Mouse (Mus musculus): ENCODE data around the gene Cpne5.
"Not testable (repeated sequence)": the region's sequence is repeated elsewhere in the genome, so short reads cannot be mapped to it uniquely, and the experiment has no call there.

Gene Cpne5

DNA sequence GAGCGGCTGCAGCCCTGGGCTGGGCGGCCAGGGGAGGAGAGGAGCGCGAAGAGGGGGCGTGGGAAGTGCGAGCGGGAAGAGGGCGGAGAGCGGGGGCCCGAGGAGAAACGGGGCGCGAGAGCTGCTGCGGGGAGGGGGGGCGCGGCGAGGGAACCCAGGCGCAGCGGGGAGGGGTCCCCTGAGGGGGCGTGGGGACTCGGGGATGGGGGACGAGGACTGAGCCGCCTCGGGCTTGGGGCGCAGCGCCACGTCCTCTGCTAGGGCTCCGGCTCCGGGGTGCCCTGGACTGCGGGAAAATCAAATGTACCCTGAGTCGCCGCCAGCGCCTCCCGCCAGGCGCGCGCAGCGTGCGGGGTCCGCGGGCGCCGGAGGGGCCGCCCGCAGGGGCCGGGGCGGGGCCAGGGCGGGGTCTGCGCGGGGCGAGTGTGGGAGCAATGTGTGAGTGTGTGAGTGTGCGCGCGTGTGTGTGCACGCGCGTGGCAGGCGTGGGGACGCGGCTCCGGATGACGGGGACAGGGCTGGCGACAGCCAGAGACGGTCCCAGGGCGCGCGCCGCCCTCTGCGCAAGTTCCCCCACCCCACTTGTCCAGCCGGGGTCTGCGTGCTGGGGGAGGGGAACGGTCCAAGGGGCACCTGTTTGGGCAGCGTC is at the start of gene Cpne5:
Cpne5 (minus strand) TSS at position 396 of the 649 bp plus-strand sequence.
- DNase-seq: peak; percentile 12

- DNase-seq: no peak
Observed at GRCm38 (mm10) chr17:29282216-29282952, 44.4 kb upstream of the Cpne5 start.

GRCm38 (mm10) chr17:29281541-29281940 is 43.6 kb upstream of the Cpne5 start:
- DNase-seq: no peak

GRCm38 (mm10) chr17:29280422-29280821 is 42.5 kb upstream of the Cpne5 start:
- peak; percentile 86 for DNase-seq

- no peak for DNase-seq
Observed at GRCm38 (mm10) chr17:29273889-29274288, 35.9 kb upstream of the Cpne5 start.

DNA sequence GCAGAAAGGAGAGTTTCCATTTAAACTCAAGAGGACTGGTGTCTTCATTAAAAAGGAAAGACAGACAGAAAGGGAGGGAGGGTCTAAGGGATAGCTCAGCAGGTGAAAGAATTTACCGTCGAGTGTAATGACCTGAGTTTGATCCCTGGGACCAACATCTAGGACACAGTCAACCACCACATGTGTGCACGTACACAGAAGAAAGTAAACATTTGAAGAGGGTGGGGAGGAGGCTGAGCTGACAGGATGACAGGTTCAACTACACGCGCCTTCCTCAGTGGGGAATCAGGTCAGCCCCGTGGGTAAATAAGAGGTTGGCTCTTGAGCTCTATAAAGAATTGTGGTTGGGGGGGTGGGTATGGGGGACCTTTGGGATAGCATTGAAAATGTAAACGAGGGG is 35.2 kb upstream of the Cpne5 start:
- no peak for DNase-seq

DNA sequence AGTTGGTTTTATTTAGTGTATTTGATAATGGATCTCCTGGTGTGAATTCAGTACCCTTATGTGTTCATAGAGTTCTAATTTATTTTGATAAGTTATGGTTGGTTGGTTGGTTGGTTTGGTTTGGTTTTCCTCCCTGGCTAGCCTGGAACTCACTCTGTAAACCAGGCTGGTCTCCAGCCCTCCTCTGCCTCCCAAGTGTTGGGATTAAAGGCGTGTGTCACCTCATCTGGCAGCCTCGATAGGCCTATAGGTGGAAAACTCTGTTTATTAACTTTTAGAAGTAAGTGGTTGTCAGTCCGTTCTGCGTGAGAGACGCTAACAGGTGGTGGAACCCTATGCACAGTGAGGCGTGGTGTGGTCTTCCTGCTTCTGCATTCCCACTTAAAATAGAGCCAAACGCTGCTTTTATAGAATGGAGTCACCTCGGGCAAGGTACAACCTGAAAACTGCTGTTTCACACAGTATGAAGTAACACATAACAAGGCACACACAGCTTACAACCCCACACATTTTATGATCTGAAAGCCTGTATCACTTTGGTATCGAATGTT is 32.3 kb upstream of the Cpne5 start:
- DNase-seq: no peak

DNA sequence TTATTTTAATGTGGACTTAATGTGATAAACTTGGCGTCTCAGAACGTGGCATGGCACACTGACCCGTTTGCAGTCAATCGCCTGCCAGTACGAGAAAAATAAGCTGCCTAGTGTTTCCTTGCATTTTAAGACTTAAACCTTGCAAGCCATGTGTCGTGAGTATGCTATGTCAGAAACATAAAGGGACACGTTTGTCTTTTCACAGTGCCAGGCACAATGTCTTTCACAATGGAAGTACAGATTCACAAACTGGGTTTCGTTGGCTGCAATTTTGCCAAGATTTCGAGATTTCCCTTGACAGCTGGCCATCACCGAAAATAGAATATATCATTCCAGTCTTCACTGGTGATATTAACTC is 31.4 kb upstream of the Cpne5 start:
- DNase-seq: no peak

DNA sequence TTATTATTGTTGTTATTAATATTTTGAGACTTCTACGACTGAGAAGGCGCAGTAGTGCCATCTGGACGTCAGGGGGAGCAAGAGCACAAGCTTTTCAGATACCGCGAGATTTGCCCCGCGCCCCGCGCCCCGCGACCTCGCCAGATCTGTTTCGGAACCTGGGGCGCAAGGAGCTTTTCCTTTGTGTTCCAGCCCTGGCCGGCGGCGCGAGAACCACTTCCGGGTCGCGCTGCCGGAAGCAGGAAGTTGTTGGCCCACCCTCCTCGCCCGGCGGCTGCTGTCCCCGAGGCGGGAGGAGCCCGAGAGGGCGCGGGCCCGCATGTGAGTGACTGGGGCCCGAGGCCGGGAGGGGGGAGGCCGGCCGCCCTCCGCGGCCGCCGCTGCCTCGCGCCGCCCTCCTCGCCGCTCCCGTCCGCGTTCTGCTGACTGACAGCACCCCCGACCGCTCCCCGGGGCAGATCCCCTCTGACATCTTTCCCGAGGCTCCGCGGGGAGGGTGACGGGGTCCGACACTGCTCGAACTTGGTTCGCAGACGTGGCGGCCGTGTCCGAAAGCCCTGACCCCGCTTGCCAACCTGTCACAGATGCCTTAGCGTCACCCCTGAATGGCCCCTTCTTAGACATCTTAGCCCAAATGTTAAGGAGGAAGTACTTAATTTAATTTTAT is 30.8 kb upstream of the Cpne5 start, which contains the start of gene BC004004:
BC004004 (plus strand) TSS at position 107 of the 667 bp plus-strand sequence.
- peak; percentile 96 for DNase-seq

- no peak for DNase-seq
Observed at GRCm38 (mm10) chr17:29267931-29268681, 30.1 kb upstream of the Cpne5 start.

GRCm38 (mm10) chr17:29267040-29267439 is 29.1 kb upstream of the Cpne5 start:
- not testable (repeated sequence) for DNase-seq

DNA sequence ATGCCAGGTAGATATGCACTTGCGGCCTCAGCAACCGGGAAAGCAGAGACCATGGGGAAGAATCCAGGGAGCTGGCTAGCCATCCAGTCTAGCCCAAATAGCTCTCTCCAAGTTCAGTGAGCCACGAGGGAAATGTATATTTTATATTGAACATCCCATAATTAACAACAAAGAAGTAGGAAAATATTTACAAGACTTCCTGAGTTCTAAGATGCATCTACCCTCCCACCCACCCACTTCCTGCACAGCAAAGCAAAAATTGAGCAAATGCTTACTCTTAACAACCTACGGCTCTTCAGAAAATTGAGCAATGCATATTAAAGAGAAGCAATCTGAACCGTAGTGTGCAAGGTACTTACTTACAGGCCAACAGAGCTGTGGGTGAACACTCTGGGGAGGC is 26.8 kb upstream of the Cpne5 start:
- no peak for DNase-seq

GRCm38 (mm10) chr17:29263840-29264633 is 26.1 kb upstream of the Cpne5 start, which contains the start of gene Ppil1:
Ppil1 (minus strand) TSS chr17:29264186.
- DNase-seq: peak; percentile 87

- DNase-seq: no peak
Observed at GRCm38 (mm10) chr17:29263417-29263816, 25.4 kb upstream of the Cpne5 start.

DNA sequence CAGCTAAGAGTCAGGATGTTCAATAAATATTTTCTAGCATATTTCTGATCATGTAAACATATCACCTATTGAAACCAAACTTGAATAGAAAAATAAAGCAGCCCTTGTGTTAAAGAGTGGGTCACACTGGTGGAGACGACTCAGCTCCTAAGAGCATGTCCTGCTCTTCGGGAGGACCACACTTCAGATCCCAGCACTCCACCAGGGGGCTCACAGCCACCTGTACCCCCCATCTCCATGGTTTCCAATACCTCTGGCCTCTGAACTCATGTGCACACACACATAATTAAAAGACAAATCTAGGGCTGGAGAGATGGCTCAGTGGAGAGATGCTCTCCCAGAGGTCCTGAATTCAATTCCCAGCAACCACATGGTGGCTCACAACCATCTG is 24.3 kb upstream of the Cpne5 start:
- DNase-seq: no peak

GRCm38 (mm10) chr17:29261603-29262258 is 23.8 kb upstream of the Cpne5 start:
- DNase-seq: no peak

- no peak for DNase-seq
Observed at GRCm38 (mm10) chr17:29260501-29260900, 22.5 kb upstream of the Cpne5 start.

GRCm38 (mm10) chr17:29259489-29259888 is 21.5 kb upstream of the Cpne5 start:
- DNase-seq: peak; percentile 85

GRCm38 (mm10) chr17:29258921-29259320 is 21.0 kb upstream of the Cpne5 start:
- no peak for DNase-seq

DNA sequence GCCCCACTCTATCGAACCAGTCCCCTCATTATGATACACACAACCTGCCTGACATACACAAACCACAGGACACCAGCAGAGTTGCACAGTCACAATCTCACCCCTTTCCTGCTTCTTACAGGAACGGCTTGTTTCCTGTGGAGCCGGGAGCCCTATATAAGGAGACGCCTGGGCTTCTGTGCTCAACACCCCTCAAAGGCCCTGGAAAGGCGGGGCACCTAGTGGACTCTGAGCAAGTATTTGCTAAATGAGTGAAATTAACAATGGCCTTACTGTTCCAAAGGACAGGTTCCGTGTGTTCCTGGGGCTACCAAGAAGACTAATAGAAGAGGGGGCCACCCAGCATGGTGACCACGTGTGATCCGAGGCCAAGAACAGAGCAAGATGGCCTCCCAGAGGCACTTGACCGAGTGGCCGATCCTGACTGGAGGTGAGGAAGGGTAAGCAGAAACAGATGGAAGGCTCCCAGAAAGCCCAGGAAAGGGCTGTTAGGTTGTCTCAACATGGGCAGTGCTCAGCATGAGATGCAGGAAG is 20.1 kb upstream of the Cpne5 start:
- DNase-seq: no peak

DNA sequence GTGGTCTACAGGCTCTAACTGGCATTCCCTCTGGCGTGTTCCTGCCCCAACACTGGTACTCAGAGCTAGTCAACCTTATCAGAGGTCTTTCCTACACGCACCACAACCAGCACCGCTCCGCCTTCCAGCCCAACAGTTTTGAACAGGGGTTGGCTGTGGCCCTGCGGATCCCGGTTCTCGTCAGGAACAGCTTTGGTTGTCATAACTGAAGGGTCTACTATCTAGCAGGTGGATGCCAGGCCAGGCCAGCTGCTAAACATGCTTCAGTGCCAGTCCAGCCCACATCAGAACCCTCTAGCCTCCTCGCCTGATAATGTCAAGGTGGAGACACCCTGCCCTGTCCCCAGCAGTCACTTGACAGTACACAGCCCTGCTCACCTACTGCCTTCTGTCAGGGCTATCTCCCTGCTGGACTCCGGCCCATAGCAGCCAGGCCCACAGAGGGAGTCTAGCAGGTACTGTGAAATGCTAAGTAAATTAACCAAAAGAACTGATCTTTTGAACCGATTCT is 19.1 kb upstream of the Cpne5 start:
- no peak for DNase-seq

All from thymus, postnatal 14 days (tissue).